Mouse (Mus musculus) urinary bladder, postnatal 25 days (tissue): Measurements from ENCODE around the gene Adprhl2.
A peak's percentile ranks its signal among the peaks of the same experiment; 100 is the strongest.

ENCODE experiments used
- DNase-seq: peaks from one replicate; pipeline ENCODE4 v3.0.0; 2022; ENCODE audit warnings: low spot score

Adprhl2 gene

GRCm38 (mm10) chr4:126321111-126321853 is at the start of gene Adprhl2:
TSS of gene Adprhl2 (minus strand) at chr4:126321703.
- DNase-seq, result peak; percentile 100

- no peak for DNase-seq
Observed at GRCm38 (mm10) chr4:126360069-126360468, 38.6 kb upstream of the Adprhl2 start.

DNA sequence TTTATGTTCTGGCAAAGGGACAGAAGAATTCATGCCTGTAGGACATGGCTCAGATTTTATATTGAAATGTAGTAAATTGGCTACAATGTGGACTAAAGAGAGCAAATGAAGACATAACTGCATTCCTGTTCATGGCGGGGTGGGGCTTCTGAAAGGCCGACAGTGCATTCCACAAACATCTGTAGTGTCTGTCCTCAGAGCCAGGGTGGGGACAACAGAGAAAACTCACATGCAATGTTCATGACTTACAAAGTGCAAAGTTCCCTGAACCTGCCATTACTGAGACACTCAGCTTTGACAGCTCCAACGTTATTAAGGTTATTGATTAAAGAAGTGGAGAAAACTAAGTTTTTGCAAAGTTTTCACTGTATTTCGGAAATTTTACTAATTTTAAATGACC is 21.9 kb upstream of the Adprhl2 start:
- no peak for DNase-seq

DNA sequence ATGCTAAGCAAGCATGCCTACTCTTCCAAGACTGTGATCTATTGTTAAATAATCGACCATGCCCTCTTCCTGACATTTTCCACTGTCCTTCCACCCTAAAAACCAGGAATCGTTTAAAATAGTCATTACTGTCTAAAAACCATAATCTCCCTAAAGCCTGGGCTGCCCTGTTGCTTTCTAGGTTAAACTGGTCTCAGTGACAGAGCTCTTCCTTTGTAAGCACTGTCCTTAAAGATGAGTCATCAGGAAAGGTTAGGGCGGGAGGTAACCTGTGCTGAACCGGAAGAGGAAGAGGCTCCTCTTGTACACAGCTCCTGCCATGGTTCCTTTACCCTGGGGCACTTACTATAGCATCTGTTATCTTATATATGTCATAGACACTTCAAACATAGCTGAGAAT is 18.0 kb upstream of the Adprhl2 start:
- no peak for DNase-seq

DNA sequence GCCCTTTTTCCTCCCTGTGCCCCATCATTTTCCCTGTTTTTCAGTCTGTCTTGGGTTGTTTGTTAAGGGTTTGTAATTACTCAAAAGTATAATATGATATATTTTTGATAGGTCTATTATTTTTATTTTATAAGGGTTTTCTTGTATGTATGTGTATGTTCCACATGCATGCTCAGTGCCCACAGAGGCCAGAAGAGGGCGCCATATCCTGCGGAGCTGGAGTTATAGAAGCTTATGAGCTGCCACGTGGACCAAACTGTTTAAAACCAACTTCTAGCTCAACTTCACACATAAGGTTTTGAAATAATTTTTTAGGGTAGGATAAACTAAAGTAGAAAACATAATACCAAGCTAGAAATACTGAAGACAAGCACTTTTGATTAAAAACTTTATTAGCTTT is 10.9 kb upstream of the Adprhl2 start:
- no peak for DNase-seq

GRCm38 (mm10) chr4:126331751-126332150 is 10.2 kb upstream of the Adprhl2 start:
- DNase-seq, result no peak

DNA sequence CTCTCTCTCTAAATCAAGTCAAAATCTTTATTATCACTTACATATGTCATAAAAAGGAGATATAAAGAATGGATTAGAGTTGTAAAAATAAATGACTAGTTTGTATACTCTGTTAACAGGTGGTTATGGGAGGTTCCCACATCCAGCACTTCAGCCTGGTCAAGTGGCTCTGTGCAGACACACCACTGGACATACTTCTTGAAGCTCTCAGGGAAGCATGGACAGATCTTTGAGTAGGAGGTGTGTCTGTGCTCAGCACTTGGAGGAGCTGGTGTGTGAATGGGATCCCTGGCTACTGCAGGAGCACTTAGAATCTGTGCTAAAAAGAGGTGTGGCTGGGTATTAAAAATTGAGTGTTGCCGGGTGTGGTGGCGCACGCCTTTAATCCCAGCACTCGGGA is 8.8 kb upstream of the Adprhl2 start:
- DNase-seq, result no peak

DNA sequence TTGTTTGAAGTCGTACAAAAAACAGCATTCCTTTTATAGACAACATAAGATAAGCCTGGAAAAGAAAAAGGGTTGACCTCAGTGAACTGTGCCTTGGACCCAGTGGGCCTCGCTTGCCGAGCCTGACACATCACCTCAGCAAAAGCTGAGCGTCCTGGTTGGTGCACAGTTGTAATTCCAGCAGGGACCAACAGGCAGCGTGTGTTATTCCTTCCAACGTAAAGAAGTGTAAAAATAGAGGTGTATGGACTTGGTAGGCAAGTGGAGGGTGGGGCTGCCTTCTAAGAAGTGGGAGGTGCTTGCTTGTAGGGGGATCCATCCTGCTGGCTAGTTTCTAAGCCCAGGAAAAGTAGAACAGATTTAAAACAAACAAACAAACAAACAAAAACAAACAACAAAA is 4.5 kb upstream of the Adprhl2 start:
- DNase-seq, result no peak

- peak; percentile 44 for DNase-seq
Observed at GRCm38 (mm10) chr4:126325281-126325861, 3.9 kb upstream of the Adprhl2 start, which contains the start of gene Tekt2. TSS of gene Tekt2 (minus strand) at chr4:126325688.

GRCm38 (mm10) chr4:126324861-126325260 is 3.4 kb upstream of the Adprhl2 start:
- DNase-seq, result no peak

- no peak for DNase-seq
Observed at GRCm38 (mm10) chr4:126322646-126323045, 1.1 kb upstream of the Adprhl2 start.

- DNase-seq, result no peak
Observed at GRCm38 (mm10) chr4:126321854-126322511, 480 bp upstream of the Adprhl2 start.

DNA sequence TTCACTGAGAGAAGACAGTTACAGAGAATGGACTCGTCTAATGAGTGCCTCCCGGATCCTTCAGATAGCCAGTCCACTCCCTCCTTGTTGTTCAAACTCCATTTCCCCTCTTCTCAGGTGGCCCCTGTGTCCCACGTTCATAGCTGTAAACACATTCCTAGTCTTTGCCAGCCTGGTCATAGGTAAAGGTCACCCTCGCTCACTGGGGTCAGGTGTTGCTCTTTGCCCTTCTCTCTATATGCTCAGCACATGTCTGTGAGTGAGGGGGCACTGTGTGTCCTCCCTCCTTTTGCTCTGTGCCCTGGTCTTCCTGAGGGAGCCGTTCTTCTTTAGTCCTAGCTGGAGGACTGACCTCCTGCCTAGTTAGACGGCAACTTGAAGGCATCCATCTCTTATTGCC is 1.7 kb downstream of the Adprhl2 start:
- no peak for DNase-seq

DNA sequence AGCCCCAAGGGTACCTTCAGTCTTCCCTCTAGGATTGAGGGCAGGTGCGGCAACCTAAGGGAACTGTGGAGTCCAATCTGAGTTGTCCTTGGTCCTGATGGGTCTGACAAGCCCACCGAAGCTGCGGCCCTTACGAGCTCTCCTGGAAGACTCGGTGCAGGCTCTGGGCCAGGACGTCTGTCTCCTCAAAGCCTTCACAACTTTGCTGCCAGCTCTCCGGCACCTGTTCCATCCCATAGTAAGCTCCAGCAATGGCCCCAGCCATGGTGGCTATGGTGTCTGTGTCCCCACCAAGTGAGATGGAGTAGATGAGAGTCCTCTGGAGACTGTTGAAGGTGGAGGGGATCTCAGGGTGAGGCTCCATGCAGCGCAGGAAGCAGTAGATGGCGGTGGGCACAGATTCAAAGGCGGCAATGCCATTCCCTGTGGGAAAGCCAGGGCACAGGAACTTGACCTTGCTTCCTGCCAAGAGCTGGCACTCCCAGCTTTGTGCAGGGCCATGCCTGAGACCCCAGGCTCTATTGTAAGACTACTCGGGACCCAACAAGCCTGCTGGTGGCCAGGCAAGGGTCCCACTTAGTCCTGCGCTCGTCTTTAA is 5.0 kb downstream of the Adprhl2 start:
- no peak for DNase-seq

GRCm38 (mm10) chr4:126315931-126316330 is 5.6 kb downstream of the Adprhl2 start:
- DNase-seq, result no peak

- DNase-seq, result no peak
Observed at GRCm38 (mm10) chr4:126314393-126314792, 7.1 kb downstream of the Adprhl2 start.

DNA sequence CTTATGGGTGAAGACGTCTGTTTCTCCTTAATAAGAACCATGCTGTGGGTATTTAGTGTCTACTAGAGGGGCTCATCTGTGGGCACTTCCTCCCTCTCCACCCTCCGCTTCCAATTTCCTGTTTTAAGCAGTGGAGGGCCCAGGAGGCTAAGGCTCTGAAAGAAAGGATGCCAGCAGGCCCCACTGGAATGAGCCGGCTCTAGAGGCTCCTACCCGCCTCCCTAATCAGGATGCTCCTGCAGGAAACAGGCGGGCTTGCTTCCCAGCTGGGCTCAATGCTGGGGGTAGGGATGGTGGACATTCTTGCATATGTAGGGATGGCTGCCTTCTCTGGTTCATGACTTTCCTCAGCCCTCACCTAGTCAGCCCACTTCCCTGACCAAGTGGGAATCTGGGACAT is 8.3 kb downstream of the Adprhl2 start:
- DNase-seq, result no peak

DNA sequence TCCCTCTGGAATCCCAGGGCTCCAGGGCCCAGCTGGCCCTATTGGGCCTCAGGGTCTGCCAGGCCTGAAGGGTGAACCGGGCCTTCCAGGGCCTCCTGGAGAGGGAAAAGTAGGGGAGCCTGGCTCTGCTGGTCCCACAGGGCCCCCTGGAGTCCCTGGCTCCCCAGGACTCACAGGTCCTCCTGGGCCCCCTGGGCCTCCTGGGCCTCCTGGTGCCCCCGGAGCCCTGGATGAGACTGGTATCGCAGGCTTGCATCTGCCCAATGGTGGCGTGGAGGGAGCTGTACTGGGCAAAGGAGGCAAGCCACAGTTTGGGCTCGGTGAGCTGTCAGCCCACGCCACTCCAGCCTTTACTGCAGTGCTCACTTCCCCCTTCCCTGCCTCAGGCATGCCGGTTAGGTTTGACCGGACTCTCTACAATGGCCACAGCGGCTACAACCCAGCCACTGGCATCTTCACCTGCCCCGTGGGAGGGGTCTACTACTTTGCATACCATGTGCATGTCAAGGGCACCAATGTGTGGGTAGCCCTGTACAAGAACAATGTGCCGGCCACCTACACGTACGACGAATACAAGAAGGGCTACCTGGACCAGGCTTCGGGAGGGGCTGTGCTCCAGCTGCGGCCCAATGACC is 9.8 kb downstream of the Adprhl2 start:
- no peak for DNase-seq

DNA sequence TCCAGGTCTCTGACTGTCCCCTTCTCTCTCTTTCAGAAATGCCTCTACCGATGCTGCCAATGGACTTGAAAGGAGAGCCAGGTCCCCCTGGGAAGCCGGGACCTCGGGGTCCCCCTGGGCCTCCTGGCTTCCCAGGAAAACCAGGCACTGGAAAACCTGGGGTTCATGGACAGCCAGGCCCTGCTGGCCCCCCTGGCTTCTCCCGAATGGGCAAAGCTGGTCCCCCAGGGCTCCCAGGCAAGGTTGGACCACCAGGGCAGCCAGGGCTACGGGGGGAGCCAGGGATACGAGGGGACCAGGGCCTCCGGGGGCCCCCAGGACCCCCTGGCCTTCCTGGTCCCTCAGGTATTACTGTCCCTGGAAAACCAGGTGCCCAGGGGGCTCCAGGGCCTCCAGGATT is 11.2 kb downstream of the Adprhl2 start:
- DNase-seq, result no peak

- DNase-seq, result peak; percentile 92
Observed at GRCm38 (mm10) chr4:126309922-126310309, 11.6 kb downstream of the Adprhl2 start.

DNA sequence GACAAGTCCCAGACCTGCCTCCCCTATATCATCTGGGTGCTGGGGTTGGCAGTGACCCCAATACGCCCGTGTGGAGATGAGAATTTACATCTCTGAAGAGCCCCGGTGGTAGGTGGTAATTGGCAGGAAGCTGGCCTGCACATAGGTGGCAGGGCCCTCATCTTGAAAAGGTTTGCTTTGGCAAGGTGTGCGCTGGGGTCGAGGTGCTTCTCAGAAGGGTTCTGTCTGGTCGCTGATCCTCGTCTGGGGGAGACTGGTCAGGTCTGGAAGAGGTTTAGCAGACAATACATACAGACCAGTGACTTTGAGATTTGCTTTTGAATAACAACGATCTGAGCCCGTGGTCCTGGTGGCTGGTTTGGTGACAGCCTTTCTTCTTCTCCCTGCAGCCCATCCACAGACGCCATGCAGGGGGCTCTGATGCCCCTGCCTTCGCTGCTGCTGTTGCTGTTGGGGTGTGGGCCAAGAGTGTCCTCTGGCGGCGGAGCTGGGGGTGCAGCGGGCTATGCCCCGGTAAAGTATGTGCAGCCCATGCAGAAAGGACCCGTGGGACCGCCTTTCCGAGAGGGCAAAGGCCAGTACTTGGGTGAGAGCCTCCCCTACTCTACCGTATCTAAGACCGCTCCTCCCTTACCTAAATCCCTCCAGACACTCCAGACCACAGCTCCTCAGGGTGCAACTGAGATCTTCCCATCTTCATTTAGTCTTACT is 12.1 kb downstream of the Adprhl2 start:
- DNase-seq, result no peak

DNA sequence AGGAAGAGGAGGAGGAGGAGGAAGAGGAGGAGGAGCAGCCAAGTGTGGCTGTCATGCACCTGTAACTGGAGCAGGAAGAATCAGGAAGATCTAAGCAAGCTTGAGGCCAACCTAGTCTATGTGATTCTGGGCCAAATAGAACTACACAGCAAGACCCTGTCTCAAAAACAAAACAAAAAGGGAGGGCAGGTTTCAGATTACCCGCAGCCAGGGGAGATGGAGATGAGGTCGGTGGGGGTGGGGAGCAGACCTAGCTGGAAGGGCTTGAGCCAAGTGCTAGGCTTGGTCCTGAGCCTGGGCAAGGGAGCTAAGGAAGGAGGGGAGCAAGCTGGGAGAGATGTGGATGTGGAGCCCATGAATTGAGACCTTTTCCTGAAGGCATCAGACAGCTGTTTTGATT is 14.7 kb downstream of the Adprhl2 start:
- no peak for DNase-seq
